Mouse (Mus musculus) spleen, adult 18-20 months (tissue): ENCODE results near the gene Fahd2a.
A peak's percentile ranks its signal among the peaks of the same experiment; 100 is the strongest.

ENCODE experiments used
- DNase-seq, 2 experiments: peaks; one replicate each; pipeline ENCODE4 v3.0.0; 2022; ENCODE audit warnings: mixed read lengths in 2 of 2

The Fahd2a gene

DNA sequence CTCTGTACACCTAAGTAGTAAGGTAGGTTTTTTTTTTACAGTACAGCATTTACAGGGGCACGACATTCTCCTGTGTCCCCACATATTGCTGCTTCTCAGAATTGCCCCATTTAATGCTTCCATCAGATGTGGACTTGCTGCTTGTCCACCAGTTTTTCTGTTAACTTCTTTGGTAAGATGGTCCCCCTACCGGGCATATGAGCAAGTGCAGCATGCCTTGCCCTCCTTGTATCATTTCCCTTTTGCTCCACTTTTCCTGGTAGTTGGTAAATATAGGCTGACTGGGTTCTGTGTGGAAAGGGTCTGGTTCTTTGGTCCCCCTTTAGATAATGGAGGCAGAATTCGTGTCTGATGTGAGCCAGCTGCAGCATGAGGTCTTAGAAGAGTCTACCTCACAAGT, 14.1 kb downstream of the Fahd2a start:
- peak in 1 of 2 experiments; percentile 20 for DNase-seq

DNA sequence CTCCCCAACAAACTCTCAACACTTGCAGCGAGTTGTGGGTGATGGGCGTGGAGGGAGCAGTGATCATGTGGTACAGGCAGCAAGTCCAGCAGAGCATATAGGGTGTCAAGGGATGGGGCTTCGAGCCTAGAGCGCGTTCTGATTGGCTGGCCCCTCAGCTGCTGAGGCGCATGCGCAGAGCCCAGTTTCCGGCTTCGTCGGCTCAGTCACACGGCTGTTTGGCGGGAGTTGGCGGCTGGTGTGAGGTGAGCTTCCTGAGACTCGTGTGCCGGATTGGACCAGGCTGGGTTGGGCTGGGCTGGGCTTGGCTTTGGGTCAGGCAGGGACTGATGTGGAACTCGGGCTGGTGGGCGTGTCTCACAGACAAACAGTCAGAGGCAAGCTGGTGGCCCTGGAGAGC, 19.4 kb downstream of the Fahd2a start, which contains the start of gene Gpat2:
Gene Gpat2, plus strand, starts transcription at position 223 of the 400 bp plus-strand sequence.
- DNase-seq = no peak

DNA sequence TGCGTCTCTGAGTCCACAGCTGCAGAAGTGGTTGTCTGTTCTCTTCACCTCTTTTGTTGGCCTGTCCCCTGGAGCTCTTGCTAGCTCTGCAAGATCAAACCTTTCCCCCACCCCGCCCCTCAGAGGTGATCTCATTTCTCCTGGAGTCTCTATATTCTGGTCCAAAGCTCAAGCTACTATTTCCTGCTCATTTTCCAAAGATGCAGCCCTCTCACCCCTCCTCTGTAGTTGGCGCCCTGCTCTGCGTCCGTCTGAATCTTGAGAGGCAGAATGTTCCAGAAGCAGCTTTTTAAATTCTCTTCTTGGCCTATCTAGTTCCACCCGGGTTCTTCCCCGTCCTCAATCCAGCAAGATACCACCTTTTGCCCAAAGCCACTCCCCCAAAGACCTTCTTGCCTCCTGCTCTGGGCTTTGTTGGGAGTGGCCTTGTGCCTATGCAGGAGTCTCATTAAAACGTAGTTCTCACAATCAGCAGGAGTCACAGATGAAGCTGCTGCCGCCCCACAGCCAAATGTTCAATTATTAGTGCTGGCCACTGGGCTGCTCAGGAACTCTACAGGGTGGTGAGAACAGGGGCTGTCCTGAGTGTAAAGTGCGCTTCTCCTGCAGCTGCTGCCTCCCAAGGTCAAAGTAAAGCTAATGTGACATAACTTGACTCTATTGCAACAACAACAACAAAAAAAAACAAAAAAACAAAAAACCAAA, 25.9 kb downstream of the Fahd2a start:
- no peak for DNase-seq

DNA sequence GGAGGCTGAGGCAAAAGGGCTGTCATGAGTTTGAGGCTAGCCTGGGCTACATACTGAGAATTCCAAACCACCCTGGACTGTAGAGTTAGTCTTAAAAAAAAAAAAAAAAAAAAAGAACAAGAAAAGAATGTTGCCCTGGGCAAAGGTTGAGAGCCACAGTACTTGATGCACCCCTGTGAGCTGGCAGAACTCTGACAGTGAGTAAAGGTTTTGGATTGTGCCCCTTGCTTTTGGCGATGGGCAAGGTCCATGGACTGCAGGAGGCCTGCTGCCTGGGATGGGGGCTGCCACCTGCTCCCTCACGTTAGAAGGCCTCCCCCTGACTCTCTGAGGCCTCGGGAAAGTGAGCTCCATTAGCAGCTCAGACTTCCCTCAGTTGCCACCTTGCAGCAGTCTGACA, 27.7 kb downstream of the Fahd2a start:
- no peak for DNase-seq

DNA sequence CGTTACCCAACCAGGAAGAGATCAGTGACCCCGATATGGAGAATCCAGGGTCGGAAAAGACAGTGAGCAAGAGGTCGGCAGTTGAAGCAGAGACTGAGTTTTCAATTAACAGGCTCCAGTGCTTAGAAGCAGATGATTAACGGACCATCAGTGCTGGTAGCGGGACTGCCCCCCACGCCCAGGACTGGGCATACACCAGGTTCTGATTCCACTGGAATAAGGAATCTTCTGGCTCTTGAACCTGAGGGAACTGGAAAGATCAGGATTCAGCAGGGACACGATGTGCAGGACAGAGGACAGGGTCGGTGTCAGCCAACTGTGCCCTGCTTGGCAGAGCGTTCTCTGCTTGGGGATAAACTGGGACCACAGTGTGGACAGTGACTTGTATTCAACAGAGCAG, 28.6 kb downstream of the Fahd2a start:
- DNase-seq = no peak

DNA sequence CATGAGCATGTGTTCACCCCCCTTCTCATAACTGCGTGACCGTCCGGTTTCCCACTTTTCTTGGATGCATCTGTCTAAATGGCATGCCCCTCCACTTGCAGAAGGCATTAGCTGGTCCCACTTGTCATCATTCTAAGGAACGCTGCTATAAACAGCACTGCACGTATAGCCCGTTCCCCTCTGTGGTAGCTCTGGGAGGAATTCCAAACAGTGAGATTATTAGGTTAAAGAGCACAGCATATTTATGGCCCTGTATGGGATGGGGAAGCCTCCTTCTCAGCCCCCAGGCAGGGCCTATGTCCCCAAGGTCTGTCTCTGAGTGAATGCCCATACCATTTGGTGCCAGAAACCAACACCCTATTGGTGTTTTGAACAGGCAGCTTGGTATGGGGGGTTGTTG, 33.2 kb downstream of the Fahd2a start:
- DNase-seq = no peak

DNA sequence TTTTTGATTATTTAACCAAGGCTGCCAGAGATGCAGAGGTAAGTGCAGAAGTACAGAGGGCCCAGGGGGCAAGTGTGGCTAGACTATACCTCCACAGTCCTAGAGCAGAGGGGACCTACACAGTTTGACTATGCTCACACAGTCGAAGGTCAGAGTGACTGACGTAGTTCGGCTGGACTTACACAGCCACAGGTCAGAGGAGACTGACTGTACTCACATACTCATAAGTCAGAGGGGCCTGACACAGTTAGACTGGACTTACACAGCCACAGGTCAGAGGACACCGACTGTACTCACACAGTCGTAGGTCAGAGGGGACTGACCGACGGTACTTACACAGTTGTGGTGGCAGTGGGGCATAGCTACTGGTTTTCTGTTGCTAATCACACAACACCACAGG, 45.6 kb downstream of the Fahd2a start:
- no peak for DNase-seq

DNA sequence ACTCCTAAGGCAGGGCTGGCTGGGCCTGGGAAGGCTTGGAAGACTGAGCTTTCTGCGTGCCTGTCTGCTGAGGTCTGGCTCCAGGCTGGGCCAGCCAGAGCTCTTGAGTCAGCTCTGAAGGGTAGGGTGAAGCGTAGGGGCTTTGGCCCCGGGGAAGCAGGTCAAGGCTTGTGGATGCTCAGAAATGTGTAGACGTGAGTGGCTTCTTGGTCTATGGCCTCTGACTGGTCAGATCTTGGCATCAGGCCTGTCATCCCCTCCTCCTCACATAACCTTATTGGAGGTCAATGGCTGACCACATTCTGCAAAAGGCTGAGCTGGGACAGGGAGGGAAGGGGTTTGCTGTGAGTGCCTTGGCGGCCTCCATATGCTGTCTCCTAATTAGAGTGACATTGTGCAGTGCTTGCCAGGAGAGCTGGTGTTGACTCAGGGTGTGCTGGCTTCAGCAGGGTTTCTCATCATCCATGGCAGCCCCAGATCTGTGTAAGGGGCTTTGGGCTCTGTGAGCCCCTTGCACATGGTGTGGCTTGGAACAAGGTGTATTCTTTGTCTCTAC, 49.7 kb downstream of the Fahd2a start:
- no peak for DNase-seq

DNA sequence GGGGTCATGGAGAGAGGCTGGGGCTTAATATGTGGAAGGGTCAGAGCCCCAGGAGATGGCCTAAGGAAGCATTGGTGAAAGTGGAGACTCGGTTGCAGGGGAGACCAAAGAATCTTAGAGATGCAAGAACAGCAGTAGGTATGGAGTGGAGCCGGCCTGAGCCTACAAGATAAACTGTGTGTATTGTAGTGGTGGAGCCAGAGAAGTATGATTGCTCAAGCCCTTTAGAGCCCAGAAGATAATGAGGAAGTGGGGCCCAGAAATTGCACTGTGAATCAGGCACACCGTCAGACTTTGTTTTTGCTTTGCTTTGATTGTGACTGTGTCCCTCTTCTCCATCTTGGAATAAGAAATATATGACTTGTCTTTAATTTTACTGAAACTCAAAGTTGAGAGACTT, 53.0 kb downstream of the Fahd2a start:
- no peak for DNase-seq

DNA sequence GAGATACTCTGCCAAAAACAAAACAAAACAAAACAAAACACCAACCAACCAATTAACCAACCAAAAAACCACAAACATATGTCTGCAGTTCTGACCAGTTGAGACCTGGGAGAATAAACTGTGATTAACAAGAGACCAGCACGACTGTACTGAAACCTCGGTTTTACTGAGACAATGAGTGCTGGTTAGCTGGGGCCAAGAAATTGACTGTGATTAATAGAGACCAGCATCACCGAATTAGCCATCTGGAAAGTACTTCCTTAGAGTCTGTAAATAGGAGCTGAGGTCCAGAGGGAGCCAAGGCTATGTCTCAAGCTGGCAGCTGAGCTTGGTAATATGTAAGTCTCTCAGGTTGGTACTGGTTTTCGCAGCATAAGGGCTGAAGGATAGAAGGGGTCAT, 53.5 kb downstream of the Fahd2a start:
- DNase-seq = no peak

DNA sequence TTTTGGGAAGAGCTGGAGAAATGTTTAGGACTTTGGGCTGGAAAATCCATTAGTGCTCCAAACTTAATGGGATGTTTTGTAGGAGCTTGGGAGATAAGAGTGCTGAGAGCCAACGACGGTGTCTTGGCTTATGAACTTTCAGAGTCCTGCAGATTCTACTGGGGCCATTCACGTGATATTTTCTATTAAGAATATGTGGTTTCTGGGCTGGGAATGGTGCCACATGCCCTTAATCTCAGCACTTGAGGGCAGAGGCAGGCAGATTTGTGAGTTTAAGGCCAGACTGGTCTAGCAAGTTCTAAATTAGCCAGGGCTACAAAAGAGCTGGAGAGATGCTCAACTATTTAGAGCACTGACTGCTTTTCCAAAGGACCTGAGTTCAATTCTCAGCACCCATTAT, 54.0 kb downstream of the Fahd2a start:
- no peak for DNase-seq

DNA sequence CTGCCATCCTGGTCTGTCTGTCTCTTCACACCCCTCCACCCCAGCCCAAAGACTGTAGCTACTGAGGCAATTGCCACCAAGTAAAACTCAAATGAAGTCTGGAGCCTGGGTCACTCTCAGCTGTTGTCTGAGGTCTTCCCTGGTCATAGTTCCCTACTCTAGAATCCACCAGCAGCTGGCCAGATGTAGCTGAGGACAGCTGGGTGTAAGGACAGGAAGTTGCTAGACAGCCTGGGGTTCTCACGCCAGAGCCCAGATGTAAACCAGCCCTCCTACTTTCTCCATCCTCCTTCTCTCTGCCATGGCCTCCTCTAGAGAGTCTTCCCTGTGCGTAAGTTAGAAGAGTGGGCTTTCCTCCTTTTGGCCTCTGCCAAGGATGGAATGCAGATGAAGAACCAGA, 56.8 kb downstream of the Fahd2a start:
- no peak for DNase-seq
